Mouse (Mus musculus): ENCODE data around the gene Cox4i1. TPM values are rescaled to one million over a fixed set of nuclear protein-coding genes. Genes with fewer than 3 reads are reported as not detected.
A peak's percentile ranks its signal among the peaks of the same experiment; 100 is the strongest.
"Not testable (repeated sequence)": the region's sequence is repeated elsewhere in the genome, so short reads cannot be mapped to it uniquely, and the experiment has no call there.

Gene Cox4i1
- polyA plus RNA-seq, 1 experiment from 2014 or later = 874 TPM

DNA sequence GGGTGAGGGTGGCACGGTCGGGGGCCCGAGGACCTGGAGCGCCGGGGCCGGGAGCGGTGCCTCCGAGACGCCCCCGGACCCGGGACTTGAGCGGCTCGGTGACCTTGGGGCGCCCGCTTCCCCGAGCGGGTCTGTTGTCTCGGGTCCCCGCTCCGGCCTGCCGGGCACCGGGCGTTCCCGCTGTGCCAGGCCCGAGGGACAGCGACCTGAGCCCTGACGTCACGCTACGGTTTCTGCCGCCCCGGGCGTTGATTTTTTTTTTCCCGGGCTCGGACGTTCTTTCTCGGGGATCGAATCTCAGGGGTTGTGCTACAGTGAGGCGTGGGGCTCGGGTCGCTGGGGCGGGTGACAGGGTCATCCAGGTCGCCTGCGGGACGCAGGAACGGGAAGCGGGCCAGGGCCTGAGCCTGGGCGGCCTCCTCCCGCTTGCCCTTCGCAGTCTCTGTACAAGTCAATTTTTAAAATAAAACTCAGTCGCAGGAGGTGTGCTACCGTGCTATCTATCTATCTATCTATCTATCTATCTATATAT is 418 bp downstream of the Cox4i1 start, which contains the start of gene Emc8:
Gene Emc8 (minus strand): TSS at position 200 of the 532 bp plus-strand sequence.
- no peak for DNase-seq (ENCODE audit: low spot score)
- H3K27ac ChIP-seq (replicated peaks) = peak within 1 kb of the TSS; percentile 93
- no peaks in the 10 kb centered on the region for H3K9me3 ChIP-seq
- H3K4me1 ChIP-seq = peaks cover 61% of the 10 kb centered on the region
- H3K4me3 ChIP-seq = peak within 1 kb of the TSS; percentile 99
- H3K27me3 ChIP-seq (replicated peaks; ENCODE audit: low read depth, poor library complexity, severe bottlenecking) = no peaks in the 10 kb centered on the region
- WGBS = 1% methylated on average over 51 of the region's 51 CpGs
- peaks cover 59% of the 10 kb centered on the region for H3K36me3 ChIP-seq (replicated peaks)

DNA sequence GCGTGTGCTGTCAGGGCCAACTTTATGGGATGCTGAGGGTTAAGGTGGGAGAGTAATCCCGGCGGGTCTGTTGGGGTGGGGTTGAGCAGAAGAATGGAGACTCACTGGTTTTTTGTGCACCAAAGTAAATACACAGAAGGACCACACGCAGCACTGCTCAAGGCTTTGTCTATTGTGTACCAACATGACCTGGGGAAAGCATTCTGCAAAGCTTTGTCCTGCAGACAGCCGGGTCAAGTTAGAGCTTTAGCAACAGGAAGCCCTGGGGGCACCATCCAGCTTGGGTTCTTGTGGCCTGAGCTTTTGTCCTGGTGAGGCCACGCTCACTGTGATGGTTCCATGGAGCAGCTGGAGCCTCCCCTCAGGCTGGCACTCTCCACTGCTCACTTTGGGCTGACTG is 3.8 kb downstream of the Cox4i1 start:
- H3K4me1 ChIP-seq = peaks cover 34% of the 10 kb centered on the region
- 46% methylated on average over 6 of the region's 6 CpGs for WGBS
- H3K36me3 ChIP-seq (replicated peaks) = peaks cover 57% of the 10 kb centered on the region
- peak; percentile 21 for DNase-seq (ENCODE audit: low spot score)
- no peak overlapping the region for H3K4me3 ChIP-seq
- H3K27ac ChIP-seq (replicated peaks) = no peak overlapping the region
- no peaks in the 10 kb centered on the region for H3K27me3 ChIP-seq (replicated peaks; ENCODE audit: low read depth, poor library complexity, severe bottlenecking)
- H3K9me3 ChIP-seq = no peaks in the 10 kb centered on the region

DNA sequence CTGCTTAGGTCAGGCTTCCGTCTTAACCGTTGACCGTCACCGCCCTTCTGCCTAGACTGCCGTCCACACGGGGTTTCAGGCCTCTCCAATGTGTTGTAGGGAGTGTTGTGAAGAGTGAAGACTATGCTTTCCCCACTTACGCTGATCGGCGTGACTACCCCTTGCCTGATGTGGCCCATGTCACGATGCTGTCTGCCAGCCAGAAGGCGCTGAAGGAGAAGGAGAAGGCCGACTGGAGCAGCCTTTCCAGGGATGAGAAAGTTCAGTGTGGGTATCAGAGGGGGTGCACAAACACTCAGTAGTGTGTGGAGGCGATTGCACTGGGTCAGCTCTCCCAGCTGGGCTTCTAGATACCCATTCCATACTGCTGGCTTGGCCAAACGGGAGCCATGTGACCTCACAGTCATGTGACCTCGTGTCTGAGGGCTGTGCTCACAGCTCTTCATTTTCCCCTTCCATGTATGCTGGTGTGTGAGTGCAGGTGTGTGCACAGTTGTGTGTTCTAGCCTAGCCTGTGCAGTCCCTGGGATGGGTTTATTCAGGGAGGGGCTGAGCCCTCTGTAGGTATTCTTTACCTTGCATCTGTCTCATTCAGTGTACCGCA is 4.7 kb downstream of the Cox4i1 start:
- H3K9me3 ChIP-seq = no peaks in the 10 kb centered on the region
- peaks cover 30% of the 10 kb centered on the region for H3K4me1 ChIP-seq
- H3K4me3 ChIP-seq = no peak overlapping the region
- H3K27me3 ChIP-seq (replicated peaks; ENCODE audit: low read depth, poor library complexity, severe bottlenecking) = no peaks in the 10 kb centered on the region
- WGBS = 93% methylated on average over 16 of the region's 16 CpGs
- H3K36me3 ChIP-seq (replicated peaks) = peaks cover 57% of the 10 kb centered on the region
- H3K27ac ChIP-seq (replicated peaks) = no peak overlapping the region
- no peak for DNase-seq (ENCODE audit: low spot score)

DNA sequence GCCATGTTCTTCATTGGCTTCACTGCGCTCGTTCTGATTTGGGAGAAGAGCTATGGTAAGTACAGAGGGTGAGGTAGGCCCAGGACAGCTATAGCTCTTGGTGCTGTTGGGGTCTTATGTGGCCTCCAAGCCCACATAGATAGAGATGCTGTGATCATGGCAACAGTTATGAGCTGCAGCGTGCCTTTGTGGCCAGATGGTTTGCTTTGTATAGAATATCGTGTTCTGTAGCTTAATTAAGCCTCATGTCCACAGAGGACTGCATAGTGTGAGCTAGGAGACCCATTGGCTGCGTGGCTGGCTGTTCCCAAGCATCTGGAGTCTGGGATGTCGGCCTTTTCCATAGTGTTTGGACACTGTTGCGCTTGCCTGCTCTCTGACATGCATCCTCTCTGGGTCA is 5.3 kb downstream of the Cox4i1 start:
- Histone ChIP-seq H3K27ac (replicated peaks) (no peak overlapping the region), H3K4me1 (peaks cover 30% of the 10 kb centered on the region), H3K27me3 (replicated peaks; ENCODE audit: low read depth, poor library complexity, severe bottlenecking) (no peaks in the 10 kb centered on the region), H3K4me3 (no peak overlapping the region), H3K36me3 (replicated peaks) (peaks cover 57% of the 10 kb centered on the region), H3K9me3 (no peaks in the 10 kb centered on the region)
- 93% methylated on average over 7 of the region's 7 CpGs for WGBS
- no peak for DNase-seq (ENCODE audit: low spot score)

DNA sequence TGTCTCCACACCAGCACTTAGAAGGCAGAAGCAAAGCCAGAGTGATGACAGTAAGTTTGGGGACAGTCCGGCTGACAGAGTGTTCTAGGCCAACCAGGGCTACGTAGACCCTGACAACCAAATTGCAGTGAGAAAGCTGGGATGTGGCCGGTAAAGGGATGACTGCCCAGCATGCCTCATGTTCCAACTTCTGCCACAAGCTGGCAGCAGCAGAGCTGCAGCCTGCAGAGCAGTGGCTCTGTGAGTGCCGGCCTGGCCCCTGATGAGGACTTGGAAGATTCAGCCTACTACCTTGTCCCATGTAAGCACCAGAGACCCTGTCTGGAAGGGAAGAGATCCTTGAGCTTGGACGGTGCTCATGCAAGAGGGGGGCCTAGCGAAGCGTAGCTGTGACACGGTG is 7.7 kb downstream of the Cox4i1 start:
- 71% methylated on average over 8 of the region's 8 CpGs for WGBS
- no peaks in the 10 kb centered on the region for H3K9me3 ChIP-seq
- H3K27me3 ChIP-seq (replicated peaks; ENCODE audit: low read depth, poor library complexity, severe bottlenecking) = 0 out of 2 replicates have a peak, but pooled peaks cover 6% of the 10 kb centered on the region
- DNase-seq (ENCODE audit: low spot score) = no peak
- H3K4me1 ChIP-seq = peaks cover 16% of the 10 kb centered on the region
- no peak overlapping the region for H3K27ac ChIP-seq (replicated peaks)
- H3K36me3 ChIP-seq (replicated peaks) = peaks cover 45% of the 10 kb centered on the region
- H3K4me3 ChIP-seq = no peak overlapping the region

DNA sequence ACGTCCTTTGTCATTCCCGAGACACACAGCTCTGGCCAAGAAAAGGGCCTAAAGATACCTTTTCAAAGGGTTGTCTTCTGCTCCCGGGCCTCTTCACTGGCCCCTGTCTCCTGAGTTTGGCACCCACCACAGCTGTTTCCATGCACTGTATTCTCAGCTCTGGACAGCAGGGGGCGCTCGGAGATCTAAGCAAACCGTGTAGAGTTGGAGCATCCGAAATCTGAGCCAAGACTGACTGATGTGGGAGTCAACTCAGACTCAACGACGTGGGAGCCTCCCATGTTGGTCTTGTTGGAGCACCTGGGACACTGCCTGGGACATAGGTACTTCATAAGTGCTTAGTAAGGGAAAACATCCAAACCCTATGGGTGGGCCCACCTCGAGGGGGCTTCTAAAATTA is 10.4 kb downstream of the Cox4i1 start:
- H3K9me3 ChIP-seq = no peaks in the 10 kb centered on the region
- no peak overlapping the region for H3K4me3 ChIP-seq
- peak; percentile 86 for DNase-seq (ENCODE audit: low spot score)
- H3K36me3 ChIP-seq (replicated peaks) = peaks cover 18% of the 10 kb centered on the region
- peaks cover 17% of the 10 kb centered on the region for H3K27me3 ChIP-seq (replicated peaks; ENCODE audit: low read depth, poor library complexity, severe bottlenecking)
- 13% methylated on average over 10 of the region's 10 CpGs for whole genome bisulfite sequencing
- peaks cover 4% of the 10 kb centered on the region; the same call in 1 of the 2 replicates for H3K4me1 ChIP-seq
- no peak overlapping the region for H3K27ac ChIP-seq (replicated peaks)

DNA sequence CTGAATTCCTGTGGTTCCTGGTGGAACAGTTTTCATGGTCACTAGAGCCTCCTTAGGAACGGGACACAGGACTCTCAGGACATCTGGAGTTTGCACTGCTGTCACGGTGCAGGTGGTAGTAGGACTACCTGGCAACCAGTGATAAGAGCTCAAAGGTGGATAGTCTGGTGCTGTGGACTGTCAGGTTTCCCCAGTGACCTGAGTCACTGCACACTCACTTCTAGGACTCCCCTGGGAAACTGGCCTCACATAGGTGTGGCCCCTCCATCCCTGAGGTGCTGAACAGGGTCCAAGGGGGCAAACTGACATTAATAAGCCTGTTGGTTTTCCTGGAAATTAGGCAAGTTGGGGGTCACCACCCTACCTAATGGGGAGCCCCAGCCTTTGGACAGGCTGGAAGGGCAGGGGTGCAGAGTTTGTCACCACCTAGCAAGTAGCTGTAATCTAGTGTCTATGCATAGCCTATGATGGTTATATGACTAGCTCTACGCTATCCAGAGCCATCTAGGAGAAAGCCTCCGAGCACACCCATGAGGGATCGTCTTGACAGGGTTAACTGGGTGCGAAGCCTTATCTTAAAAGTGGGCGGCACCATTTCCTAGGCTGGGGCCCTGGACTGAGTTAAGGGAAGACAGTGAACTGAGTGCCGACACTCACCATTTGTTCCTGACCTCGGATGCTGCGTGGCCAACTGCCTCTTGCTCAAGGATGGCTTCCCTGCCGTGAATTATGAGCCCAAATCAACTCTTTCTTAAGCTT is 11.8 kb downstream of the Cox4i1 start:
- Histone ChIP-seq H3K4me1 (peaks cover 13% of the 10 kb centered on the region), H3K36me3 (replicated peaks) (peaks cover 9% of the 10 kb centered on the region), H3K27ac (replicated peaks) (no peak overlapping the region), H3K4me3 (no peak overlapping the region), H3K9me3 (no peaks in the 10 kb centered on the region), H3K27me3 (replicated peaks; ENCODE audit: low read depth, poor library complexity, severe bottlenecking) (peaks cover 23% of the 10 kb centered on the region)
- WGBS = 75% methylated on average over 11 of the region's 11 CpGs
- no peak for DNase-seq (ENCODE audit: low spot score)

DNA sequence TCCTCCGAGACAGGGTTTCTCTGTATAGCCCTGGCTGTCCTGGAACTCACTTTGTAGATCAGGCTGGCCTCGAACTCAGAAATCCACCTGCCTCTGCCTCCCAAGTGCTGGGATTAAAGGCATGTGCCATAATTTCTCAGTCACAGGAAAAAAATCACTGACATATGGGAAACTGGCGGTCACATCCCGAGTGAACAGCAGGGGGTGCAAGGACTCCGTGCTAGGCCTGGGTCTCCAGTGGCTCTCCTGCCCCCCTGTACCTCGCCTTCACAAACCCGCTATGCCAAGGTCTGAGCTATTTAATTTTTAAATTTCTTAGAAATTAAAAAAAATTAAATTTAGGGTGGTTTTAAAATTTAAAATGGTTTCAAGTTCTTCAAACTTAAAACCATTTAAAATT is 12.4 kb downstream of the Cox4i1 start:
- not testable (repeated sequence) for H3K9me3 ChIP-seq; H3K4me3 ChIP-seq; H3K27ac ChIP-seq (replicated peaks); H3K36me3 ChIP-seq (replicated peaks)
- 63% methylated on average over 7 of the region's 7 CpGs for WGBS
- Histone ChIP-seq H3K27me3 (replicated peaks; ENCODE audit: low read depth, poor library complexity, severe bottlenecking) (peaks cover 23% of the 10 kb centered on the region), H3K4me1 (peaks cover 19% of the 10 kb centered on the region)
- DNase-seq (ENCODE audit: low spot score) = peak; percentile 52

DNA sequence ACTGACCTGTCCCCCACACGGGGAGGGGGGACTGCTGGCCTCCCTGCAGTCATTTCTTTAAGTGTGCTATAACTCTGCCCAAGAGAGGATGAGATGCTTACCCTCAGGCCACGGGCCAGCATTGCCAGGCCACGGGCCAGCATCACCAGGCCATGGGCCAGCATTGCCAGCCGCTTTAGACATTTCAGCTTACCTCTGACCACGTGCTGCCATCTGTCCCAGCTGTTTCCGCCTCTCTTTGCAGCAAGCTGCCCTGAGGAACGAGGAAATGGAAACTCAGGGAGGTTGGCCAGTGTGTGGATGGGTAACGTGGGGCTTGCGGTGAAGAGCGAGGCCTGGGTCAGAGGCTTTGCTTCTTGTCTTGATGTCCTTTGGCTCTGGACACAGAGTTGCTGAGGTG is 13.1 kb downstream of the Cox4i1 start:
- H3K4me3 ChIP-seq = no peak overlapping the region
- H3K9me3 ChIP-seq = no peaks in the 10 kb centered on the region
- H3K27me3 ChIP-seq (replicated peaks; ENCODE audit: low read depth, poor library complexity, severe bottlenecking) = peaks cover 26% of the 10 kb centered on the region
- no peak overlapping the region for H3K27ac ChIP-seq (replicated peaks)
- H3K4me1 ChIP-seq = peaks cover 26% of the 10 kb centered on the region
- H3K36me3 ChIP-seq (replicated peaks) = no peaks in the 10 kb centered on the region
- WGBS = 84% methylated on average over 10 of the region's 10 CpGs
- no peak for DNase-seq (ENCODE audit: low spot score)

DNA sequence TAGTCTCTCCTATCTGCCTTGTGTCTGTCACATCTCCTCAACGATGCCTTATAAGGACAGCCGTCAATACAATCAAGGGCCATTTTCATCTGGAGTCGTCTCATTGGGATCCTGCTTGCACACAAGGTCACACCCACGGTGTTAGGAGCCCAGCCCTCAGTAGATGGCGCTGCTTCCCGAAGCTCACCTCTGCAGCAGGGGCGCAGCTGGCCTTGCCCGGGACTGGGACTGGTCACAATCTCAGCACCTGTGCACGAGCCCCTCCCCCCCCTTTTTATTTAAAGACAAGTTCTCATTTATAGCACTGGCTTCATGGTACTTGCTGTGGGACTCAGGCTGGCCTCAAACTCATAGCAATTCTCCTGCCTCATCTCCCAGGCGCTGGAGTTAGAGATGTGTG is 15.6 kb downstream of the Cox4i1 start:
- H3K27ac ChIP-seq (replicated peaks) = no peak overlapping the region
- WGBS = 14% methylated on average over 10 of the region's 10 CpGs
- H3K4me1 ChIP-seq = peaks cover 27% of the 10 kb centered on the region
- no peaks in the 10 kb centered on the region for H3K36me3 ChIP-seq (replicated peaks)
- H3K9me3 ChIP-seq = no peaks in the 10 kb centered on the region
- DNase-seq (ENCODE audit: low spot score) = peak; percentile 77
- H3K4me3 ChIP-seq = no peak overlapping the region
- peaks cover 42% of the 10 kb centered on the region for H3K27me3 ChIP-seq (replicated peaks; ENCODE audit: low read depth, poor library complexity, severe bottlenecking)

DNA sequence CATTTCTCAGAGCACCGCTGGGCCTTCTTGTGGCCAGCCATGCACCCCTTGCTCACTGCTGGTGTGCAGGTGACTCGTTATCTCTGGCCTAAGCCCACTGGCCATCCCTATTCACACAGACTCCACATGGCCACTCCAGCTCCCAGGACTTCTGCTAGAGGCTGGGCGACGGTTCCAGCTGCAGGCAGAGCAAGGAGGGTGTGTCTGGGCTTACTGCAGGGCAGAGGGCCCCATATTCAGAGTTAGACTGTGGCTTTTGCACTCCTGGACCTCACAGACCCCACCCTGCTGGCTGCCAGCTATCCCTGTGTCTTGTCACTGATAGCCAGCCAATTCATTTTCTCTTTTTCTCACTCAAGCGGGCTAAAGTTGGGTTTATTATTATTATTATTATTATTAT is 16.1 kb downstream of the Cox4i1 start:
- Histone ChIP-seq H3K27me3 (replicated peaks; ENCODE audit: low read depth, poor library complexity, severe bottlenecking) (peaks cover 45% of the 10 kb centered on the region), H3K36me3 (replicated peaks) (no peaks in the 10 kb centered on the region), H3K9me3 (no peaks in the 10 kb centered on the region), H3K4me1 (peaks cover 24% of the 10 kb centered on the region), H3K27ac (replicated peaks) (no peak overlapping the region), H3K4me3 (no peak overlapping the region)
- WGBS = 60% methylated on average over 5 of the region's 5 CpGs
- no peak for DNase-seq (ENCODE audit: low spot score)

DNA sequence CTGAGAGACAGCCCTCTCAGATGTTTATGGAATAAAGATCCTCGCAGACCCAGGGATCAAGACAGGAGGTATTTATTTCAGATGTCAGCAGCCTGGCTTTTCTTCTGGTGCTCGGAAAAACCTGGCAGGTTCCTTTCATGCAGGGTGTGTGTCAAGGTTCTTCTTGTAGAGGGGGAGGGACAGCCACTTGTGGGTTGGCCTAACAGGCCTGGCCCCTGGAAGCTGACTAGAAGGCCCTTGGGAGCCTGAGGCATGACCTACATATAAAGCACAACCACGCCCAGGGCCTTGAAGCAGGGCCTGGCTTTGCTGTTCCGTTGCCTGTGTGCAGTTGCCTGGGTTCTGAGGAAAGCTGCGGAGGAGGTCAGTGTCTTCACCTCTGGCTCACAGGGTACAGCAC is 17.1 kb downstream of the Cox4i1 start:
- Histone ChIP-seq H3K27ac (replicated peaks) (peak overlapping the region; percentile 21; the same call in 1 of the 2 replicates), H3K4me1 (peaks cover 24% of the 10 kb centered on the region), H3K27me3 (replicated peaks; ENCODE audit: low read depth, poor library complexity, severe bottlenecking) (peaks cover 42% of the 10 kb centered on the region), H3K4me3 (no peak overlapping the region), H3K9me3 (no peaks in the 10 kb centered on the region), H3K36me3 (replicated peaks) (no peaks in the 10 kb centered on the region)
- WGBS = 69% methylated on average over 5 of the region's 5 CpGs
- no peak for DNase-seq (ENCODE audit: low spot score)

DNA sequence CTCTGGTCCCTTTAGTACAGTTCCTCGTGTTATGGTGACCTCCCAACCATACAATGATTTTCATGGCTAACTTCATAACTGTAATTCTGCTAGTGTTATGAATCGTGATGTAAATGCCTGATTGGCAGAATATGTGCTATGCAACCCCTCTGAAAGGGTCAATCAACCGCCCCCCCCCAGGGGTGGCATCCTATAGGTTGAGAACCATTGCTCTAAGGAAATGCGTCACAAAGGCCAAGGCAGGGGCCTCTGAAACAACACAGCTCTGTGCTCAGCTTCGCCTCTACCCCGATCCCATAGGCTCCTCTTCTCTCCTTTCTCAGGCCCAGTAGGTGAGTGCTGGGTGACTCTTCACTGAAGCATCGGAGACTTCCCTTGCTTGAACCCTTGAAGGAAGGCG is 17.6 kb downstream of the Cox4i1 start:
- Histone ChIP-seq H3K27ac (replicated peaks) (peak overlapping the region; percentile 21; the same call in 1 of the 2 replicates), H3K9me3 (no peaks in the 10 kb centered on the region), H3K27me3 (replicated peaks; ENCODE audit: low read depth, poor library complexity, severe bottlenecking) (peaks cover 42% of the 10 kb centered on the region), H3K36me3 (replicated peaks) (no peaks in the 10 kb centered on the region), H3K4me3 (no peak overlapping the region), H3K4me1 (peaks cover 24% of the 10 kb centered on the region)
- 78% methylated on average over 8 of the region's 8 CpGs for WGBS
- DNase-seq (ENCODE audit: low spot score) = no peak

Measured in embryonic facial prominence, embryonic 10.5 days (tissue).